Mouse (Mus musculus): ENCODE results near the gene Inpp5a. TPM values are rescaled to one million over a fixed set of nuclear protein-coding genes. Genes with fewer than 3 reads are reported as not detected.

The Inpp5a gene
- total and polyA plus RNA-seq, 2 experiments from 2014 or later, result 43.4 to 65.2 TPM

DNA sequence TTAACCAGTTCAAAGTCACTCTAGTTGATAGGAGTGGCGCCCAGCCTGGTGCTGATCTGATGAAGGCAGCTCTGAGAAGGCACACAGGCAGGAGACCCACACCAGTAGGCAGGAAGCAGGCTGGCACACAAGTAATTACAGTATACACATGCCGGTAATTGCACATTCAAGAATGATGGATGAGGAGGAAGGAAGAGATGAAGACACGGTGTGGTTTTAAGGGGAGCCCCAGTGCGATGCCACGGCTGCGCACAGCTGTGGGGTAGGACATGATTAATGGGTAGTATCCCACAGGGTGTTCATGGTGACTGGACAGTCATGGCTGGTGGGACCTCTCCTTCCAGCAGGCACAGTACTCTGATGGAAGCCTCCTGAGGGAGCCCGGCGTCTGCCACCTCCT lies 177.6 kb downstream of the Inpp5a start:
- no peak for ATAC-seq (ENCODE audit: insufficient read depth, low read depth)
- WGBS, result 77% methylated on average over 8 of the region's 8 CpGs
- H3K36me3 ChIP-seq (replicated peaks; ENCODE audit: control insufficient read depth, insufficient read depth, low read length), result peaks cover 77% of the 10 kb centered on the region

DNA sequence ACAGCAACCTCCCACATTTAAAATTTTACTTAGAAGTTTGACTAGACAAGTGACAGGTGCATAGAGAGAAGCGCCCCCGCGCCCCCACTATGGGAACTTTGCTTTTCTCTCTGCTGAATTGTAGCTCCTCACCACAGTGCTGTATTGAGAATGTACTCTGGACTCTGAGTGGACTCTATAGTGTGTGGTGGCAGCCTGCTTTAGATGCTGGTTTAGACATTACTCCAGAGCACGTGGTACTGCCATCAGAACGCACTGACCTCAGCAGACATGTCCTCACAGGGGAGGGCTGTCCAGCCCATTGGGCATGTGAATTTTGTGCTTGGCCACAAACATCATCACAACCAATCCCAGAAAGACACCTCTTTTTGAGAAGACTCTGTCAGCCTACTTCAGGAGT lies 181.9 kb downstream of the Inpp5a start:
- no peaks in the 10 kb centered on the region for H3K9me3 ChIP-seq (replicated peaks; ENCODE audit: control insufficient read depth, low read length)

More for the DNA sequence above, 177.6 kb downstream of the Inpp5a start:
- Histone ChIP-seq H3K9ac (replicated peaks; ENCODE audit: low read depth, low read length) (no peak overlapping the region), H3K27ac (ENCODE audit: low read depth) (no peak overlapping the region), H3K4me1 (ENCODE audit: control insufficient read depth, insufficient read depth) (no peaks in the 10 kb centered on the region), H3K9me3 (replicated peaks; ENCODE audit: control insufficient read depth, low read length) (no peaks in the 10 kb centered on the region), H3K27me3 (ENCODE audit: control insufficient read depth, insufficient read depth, low read length) (no peaks in the 10 kb centered on the region), H3K4me3 (ENCODE audit: low read depth, low read length) (no peak overlapping the region), H3K4me2 (ENCODE audit: low read depth, low read length) (no peak overlapping the region)
- DNase-seq (ENCODE audit: low spot score), result no peak
- TF ChIP-seq CTCF (IDR thresholded peaks at IDR 0.05; ENCODE audit: low read depth) (no peak), EP300 (IDR thresholded peaks at IDR 0.05; ENCODE audit: low read depth) (no peak)

DNA sequence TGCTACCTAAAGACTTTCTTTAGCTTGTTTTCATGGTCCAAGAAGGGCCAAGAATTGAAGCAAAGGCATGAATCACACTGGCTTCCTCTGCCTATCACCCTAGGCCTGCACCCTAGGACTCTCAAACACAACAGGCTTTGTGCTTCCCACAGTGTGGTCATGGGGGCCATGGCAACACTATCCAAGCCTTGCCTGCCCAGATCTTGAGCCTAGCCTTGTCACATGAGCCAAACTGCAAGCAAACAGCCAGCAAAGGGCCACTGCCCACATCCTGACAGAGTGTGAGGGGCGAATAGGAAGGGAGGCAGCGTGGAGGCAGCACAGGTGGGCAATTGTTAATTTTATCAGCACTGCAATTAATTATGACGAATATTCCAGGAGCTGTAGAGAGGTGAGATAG lies 183.8 kb downstream of the Inpp5a start:
- H3K4me3 ChIP-seq (ENCODE audit: low read depth, low read length), result no peak overlapping the region
- TF ChIP-seq EP300 (IDR thresholded peaks at IDR 0.05; ENCODE audit: low read depth), result no peak
- TF ChIP-seq CTCF (IDR thresholded peaks at IDR 0.05; ENCODE audit: low read depth), result no peak
- H3K27me3 ChIP-seq (ENCODE audit: control insufficient read depth, insufficient read depth, low read length), result no peaks in the 10 kb centered on the region
- no peak overlapping the region for H3K27ac ChIP-seq (ENCODE audit: low read depth)
- no peak for DNase-seq (ENCODE audit: low spot score)
- no peaks in the 10 kb centered on the region for H3K4me1 ChIP-seq (ENCODE audit: control insufficient read depth, insufficient read depth)
- H3K36me3 ChIP-seq (replicated peaks; ENCODE audit: control insufficient read depth, insufficient read depth, low read length), result peaks cover 75% of the 10 kb centered on the region
- ATAC-seq (ENCODE audit: insufficient read depth, low read depth), result no peak; the same call in 1 of the 2 replicates
- H3K4me2 ChIP-seq (ENCODE audit: low read depth, low read length), result no peak overlapping the region
- 79% methylated on average over 3 of the region's 3 CpGs for WGBS
- H3K9ac ChIP-seq (replicated peaks; ENCODE audit: low read depth, low read length), result no peak overlapping the region
- H3K9me3 ChIP-seq (replicated peaks; ENCODE audit: control insufficient read depth, low read length), result no peaks in the 10 kb centered on the region

More for the DNA sequence above, 181.9 kb downstream of the Inpp5a start:
- no peak for ATAC-seq (ENCODE audit: insufficient read depth, low read depth)
- Histone ChIP-seq H3K27ac (ENCODE audit: low read depth) (no peak overlapping the region), H3K9ac (replicated peaks; ENCODE audit: low read depth, low read length) (no peak overlapping the region), H3K27me3 (ENCODE audit: control insufficient read depth, insufficient read depth, low read length) (no peaks in the 10 kb centered on the region), H3K36me3 (replicated peaks; ENCODE audit: control insufficient read depth, insufficient read depth, low read length) (peaks cover 76% of the 10 kb centered on the region), H3K4me3 (ENCODE audit: low read depth, low read length) (no peak overlapping the region), H3K4me1 (ENCODE audit: control insufficient read depth, insufficient read depth) (no peaks in the 10 kb centered on the region), H3K4me2 (ENCODE audit: low read depth, low read length) (no peak overlapping the region)
- 94% methylated on average over 5 of the region's 5 CpGs for WGBS
- no peak for DNase-seq (ENCODE audit: low spot score)
- no peak for TF ChIP-seq EP300 (IDR thresholded peaks at IDR 0.05; ENCODE audit: low read depth)
- TF ChIP-seq CTCF (IDR thresholded peaks at IDR 0.05; ENCODE audit: low read depth), result no peak

DNA sequence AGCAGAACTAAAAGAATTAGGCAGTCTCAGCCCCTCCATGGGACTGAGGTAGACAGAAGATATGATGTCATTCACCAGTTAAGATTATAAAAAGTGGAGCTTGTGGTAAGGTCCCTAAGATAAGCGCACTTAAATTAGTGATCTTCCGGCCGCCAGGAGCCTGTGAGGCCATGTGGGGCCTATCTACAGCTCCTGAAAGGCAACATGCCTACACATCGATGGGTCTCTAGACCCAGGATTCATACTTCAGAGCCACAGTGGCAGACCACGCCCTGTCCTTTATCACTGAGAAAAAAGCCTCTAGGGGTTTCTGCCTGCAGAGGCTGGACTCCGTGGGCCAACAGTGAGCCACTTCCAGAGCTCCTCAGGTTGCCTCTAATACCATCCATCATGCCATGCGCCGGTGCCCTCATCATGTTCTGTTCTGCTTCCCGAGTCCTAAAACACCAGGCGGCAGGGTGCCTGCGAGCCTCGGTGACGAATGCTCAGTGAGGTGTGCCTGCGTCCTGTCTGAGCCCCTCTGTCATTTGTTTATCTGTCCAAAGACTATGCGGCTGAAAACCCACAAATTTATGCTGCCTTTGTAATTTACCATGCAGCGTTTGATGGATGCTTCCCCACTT lies 187.3 kb downstream of the Inpp5a start:
- Histone ChIP-seq H3K4me1 (ENCODE audit: control insufficient read depth, insufficient read depth) (no peaks in the 10 kb centered on the region), H3K36me3 (replicated peaks; ENCODE audit: control insufficient read depth, insufficient read depth, low read length) (peaks cover 75% of the 10 kb centered on the region), H3K27ac (ENCODE audit: low read depth) (no peak overlapping the region), H3K9me3 (replicated peaks; ENCODE audit: control insufficient read depth, low read length) (no peaks in the 10 kb centered on the region), H3K4me2 (ENCODE audit: low read depth, low read length) (no peak overlapping the region), H3K4me3 (ENCODE audit: low read depth, low read length) (no peak overlapping the region), H3K9ac (replicated peaks; ENCODE audit: low read depth, low read length) (no peak overlapping the region), H3K27me3 (ENCODE audit: control insufficient read depth, insufficient read depth, low read length) (peaks cover 23% of the 10 kb centered on the region)
- ATAC-seq (ENCODE audit: insufficient read depth, low read depth) (no peak), DNase-seq (ENCODE audit: low spot score) (no peak)
- WGBS, result 85% methylated on average over 16 of the region's 16 CpGs
- no peak for TF ChIP-seq CTCF (IDR thresholded peaks at IDR 0.05; ENCODE audit: low read depth)
- no peak for TF ChIP-seq EP300 (IDR thresholded peaks at IDR 0.05; ENCODE audit: low read depth)

DNA sequence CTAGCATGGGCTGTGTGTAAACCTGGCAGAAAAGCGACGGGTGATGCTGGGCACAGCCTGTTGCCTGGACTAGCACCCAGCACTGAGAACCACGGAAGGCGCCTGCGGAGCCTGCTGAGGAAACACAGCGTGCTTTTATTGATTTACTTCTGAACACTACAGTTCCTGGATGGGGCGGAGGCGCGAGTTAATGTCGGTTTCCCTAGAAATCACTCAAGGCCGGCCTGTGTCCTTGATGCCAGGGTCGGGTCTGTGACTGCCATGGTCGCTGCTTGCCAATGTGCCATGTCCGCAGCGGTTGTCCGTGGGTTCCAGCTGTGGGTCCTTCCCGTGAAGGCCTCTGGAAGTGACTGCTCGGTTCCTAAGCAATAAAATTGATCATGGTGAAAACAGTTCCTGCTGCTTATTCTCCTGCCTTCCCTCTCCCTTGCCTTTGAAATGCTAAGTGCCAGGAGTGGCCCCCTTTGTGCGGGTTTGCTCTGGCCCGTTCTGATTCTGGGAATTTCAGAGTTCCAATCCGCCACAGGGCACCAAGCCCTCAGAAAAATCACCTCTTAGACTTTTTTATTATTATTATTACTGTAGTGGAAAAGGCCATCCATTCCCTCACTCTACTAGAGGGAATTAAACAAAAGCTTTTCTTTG lies 190.5 kb downstream of the Inpp5a start:
- Histone ChIP-seq H3K9me3 (replicated peaks; ENCODE audit: control insufficient read depth, low read length) (no peaks in the 10 kb centered on the region), H3K36me3 (replicated peaks; ENCODE audit: control insufficient read depth, insufficient read depth, low read length) (peaks cover 56% of the 10 kb centered on the region), H3K27me3 (ENCODE audit: control insufficient read depth, insufficient read depth, low read length) (peaks cover 55% of the 10 kb centered on the region), H3K9ac (replicated peaks; ENCODE audit: low read depth, low read length) (no peak overlapping the region), H3K4me2 (ENCODE audit: low read depth, low read length) (no peak overlapping the region), H3K4me1 (ENCODE audit: control insufficient read depth, insufficient read depth) (peaks cover 14% of the 10 kb centered on the region), H3K27ac (ENCODE audit: low read depth) (no peak overlapping the region), H3K4me3 (ENCODE audit: low read depth, low read length) (no peak overlapping the region)
- ATAC-seq (ENCODE audit: insufficient read depth, low read depth), result no peak
- DNase-seq (ENCODE audit: low spot score), result no peak
- WGBS, result 88% methylated on average over 21 of the region's 21 CpGs
- no peak for TF ChIP-seq EP300 (IDR thresholded peaks at IDR 0.05; ENCODE audit: low read depth)
- no peak for TF ChIP-seq CTCF (IDR thresholded peaks at IDR 0.05; ENCODE audit: low read depth)

Data from heart, postnatal 0 days (tissue).